Mouse (Mus musculus) thymus, adult 2 months (tissue): ENCODE results near the gene Sorcs3. TPM values are rescaled to one million over a fixed set of nuclear protein-coding genes. Genes with fewer than 3 reads are reported as not detected.

Experiments
- DNase-seq: peaks from one replicate; pipeline ENCODE4 v3.0.0; 2021
- H3K27ac ChIP-seq: fragments of 200-500 bp; 2 replicates; pipeline ENCODE4 v1.5.1; 2012; ENCODE audit warnings: low read length, control low read depth; ENCODE audit not compliant: control insufficient read depth, insufficient read depth
- H3K27me3 ChIP-seq: fragments of 200-500 bp; 2 replicates; pipeline ENCODE4 v1.6.1; 2012; ENCODE audit warnings: mild to moderate bottlenecking, low read length, moderate library complexity, mixed read lengths; ENCODE audit not compliant: control insufficient read depth, insufficient read depth
- H3K36me3 ChIP-seq: fragments of 200-500 bp; 2 replicates; pipeline ENCODE4 v1.6.1; 2012; ENCODE audit warnings: mild to moderate bottlenecking, low read length, moderate library complexity; ENCODE audit not compliant: control insufficient read depth, insufficient read depth
- H3K4me1 ChIP-seq: fragments of 200-500 bp; replicated peaks from 2 replicates; pipeline ENCODE4 v1.6.1; 2012; ENCODE audit warnings: low read length; ENCODE audit not compliant: control insufficient read depth, insufficient read depth
- H3K4me3 ChIP-seq: fragments of 200-500 bp; 2 replicates; pipeline ENCODE4 v1.5.1; 2012; ENCODE audit warnings: mild to moderate bottlenecking, low read length, control low read depth, moderate library complexity; ENCODE audit not compliant: control insufficient read depth, insufficient read depth
- CTCF ChIP-seq: fragments of 200-500 bp; IDR thresholded peaks from 2 replicates; pipeline ENCODE4 v1.5.1; 2012; ENCODE audit warnings: mild to moderate bottlenecking, control low read depth, low read length, moderate library complexity, borderline replicate concordance; ENCODE audit not compliant: control insufficient read depth, poor library complexity, insufficient read depth; ENCODE audit errors: extremely low read depth
- POLR2A ChIP-seq: fragments of 200-500 bp; IDR thresholded peaks from 2 replicates; pipeline ENCODE4 v1.6.1; 2012; ENCODE audit warnings: mild to moderate bottlenecking, low read length, control low read depth, moderate library complexity; ENCODE audit not compliant: control insufficient read depth, poor library complexity, insufficient read depth; ENCODE audit errors: extremely low read depth
- WGBS: fragments of 180-500 bp; shearing (Covaris S2); methylation state at CpG from one replicate; pipeline ENCODE4 v1.1.7; 2018; 5-methylcytosine and 5-hydroxymethylcytosine counted together
- polyA plus RNA-seq: library from polyadenylated mRNA; depleted of rRNA; stranded (reverse); fragments of >200 nt; gene quantifications from 2 replicates; pipeline ENCODE4 v1.2.3, GENCODE M21; 2012

Sorcs3 gene
- polyA plus RNA-seq, 1 experiment = 0.18 TPM

- 12% methylated on average over 4 of the region's 4 CpGs for WGBS
These were observed 327.8 kb downstream of the Sorcs3 start for GRCm38 (mm10) chr19:48533582-48533981.

GRCm38 (mm10) chr19:48544294-48544693 lies 338.5 kb downstream of the Sorcs3 start:
- no peak overlapping the region for H3K4me3 ChIP-seq
- TF ChIP-seq CTCF (no peak), POLR2A (no peak)
- no peaks in the 10 kb centered on the region for H3K36me3 ChIP-seq
- no peaks in the 10 kb centered on the region for H3K4me1 ChIP-seq
- no peak overlapping the region for H3K27ac ChIP-seq
- no peaks in the 10 kb centered on the region for H3K27me3 ChIP-seq
- DNase-seq = no peak

More at GRCm38 (mm10) chr19:48533582-48533981, 327.8 kb downstream of the Sorcs3 start:
- Histone ChIP-seq H3K36me3 (no peaks in the 10 kb centered on the region), H3K4me1 (no peaks in the 10 kb centered on the region), H3K27ac (no peak overlapping the region), H3K27me3 (no peaks in the 10 kb centered on the region), H3K4me3 (no peak overlapping the region)
- DNase-seq = no peak
- TF ChIP-seq CTCF = no peak
- no peak for TF ChIP-seq POLR2A

GRCm38 (mm10) chr19:48545421-48546132 lies 339.8 kb downstream of the Sorcs3 start:
- 92% methylated on average over 7 of the region's 7 CpGs for WGBS
- H3K4me3 ChIP-seq = no peak overlapping the region
- H3K27ac ChIP-seq = no peak overlapping the region
- no peaks in the 10 kb centered on the region for H3K27me3 ChIP-seq
- H3K4me1 ChIP-seq = no peaks in the 10 kb centered on the region
- H3K36me3 ChIP-seq = no peaks in the 10 kb centered on the region
- TF ChIP-seq CTCF = no peak
- no peak for TF ChIP-seq POLR2A
- DNase-seq = no peak

GRCm38 (mm10) chr19:48546133-48546448 lies 340.3 kb downstream of the Sorcs3 start:
- TF ChIP-seq POLR2A (no peak), CTCF (no peak)
- DNase-seq = no peak
- no peak overlapping the region for H3K4me3 ChIP-seq
- H3K4me1 ChIP-seq = no peaks in the 10 kb centered on the region
- H3K27me3 ChIP-seq = no peaks in the 10 kb centered on the region
- H3K36me3 ChIP-seq = no peaks in the 10 kb centered on the region
- WGBS = 78% methylated on average over 2 of the region's 2 CpGs
- no peak overlapping the region for H3K27ac ChIP-seq

- TF ChIP-seq POLR2A = no peak
- TF ChIP-seq CTCF = no peak
- Histone ChIP-seq H3K36me3 (no peaks in the 10 kb centered on the region), H3K4me3 (no peak overlapping the region), H3K27ac (no peak overlapping the region), H3K4me1 (no peaks in the 10 kb centered on the region), H3K27me3 (no peaks in the 10 kb centered on the region)
- WGBS = 75% methylated on average over 9 of the region's 9 CpGs
- no peak for DNase-seq
These were observed 342.5 kb downstream of the Sorcs3 start for GRCm38 (mm10) chr19:48548143-48548881.

- WGBS = 72% methylated on average over 2 of the region's 2 CpGs
- Histone ChIP-seq H3K27ac (no peak overlapping the region), H3K36me3 (no peaks in the 10 kb centered on the region), H3K4me1 (no peaks in the 10 kb centered on the region), H3K27me3 (no peaks in the 10 kb centered on the region), H3K4me3 (no peak overlapping the region)
- TF ChIP-seq POLR2A = no peak
- TF ChIP-seq CTCF = no peak
- DNase-seq = no peak
These were observed 353.6 kb downstream of the Sorcs3 start for GRCm38 (mm10) chr19:48559432-48559831.

- no peaks in the 10 kb centered on the region for H3K36me3 ChIP-seq
- WGBS = 78% methylated on average over 1 of the region's 1 CpGs
- H3K27me3 ChIP-seq = no peaks in the 10 kb centered on the region
- no peak for DNase-seq
- H3K4me1 ChIP-seq = no peaks in the 10 kb centered on the region
- no peak overlapping the region for H3K27ac ChIP-seq
- TF ChIP-seq POLR2A = no peak
- TF ChIP-seq CTCF = no peak
- H3K4me3 ChIP-seq = no peak overlapping the region
These were observed 369.9 kb downstream of the Sorcs3 start for GRCm38 (mm10) chr19:48575736-48576135.
